Mouse (Mus musculus): Measurements from ENCODE around the gene Ttc3. TPM values are rescaled to one million over a fixed set of nuclear protein-coding genes. Genes with fewer than 3 reads are reported as not detected.
A peak's percentile ranks its signal among the peaks of the same experiment; 100 is the strongest.

Ttc3 gene
- polyA plus RNA-seq, 1 experiment from 2014 or later: 60.3 TPM

- DNase-seq (ENCODE audit: low spot score): no peak
Observed at GRCm38 (mm10) chr16:94467337-94468055, 97.1 kb downstream of the Ttc3 start.

GRCm38 (mm10) chr16:94468391-94468790 is 98.0 kb downstream of the Ttc3 start:
- no peaks in the 10 kb centered on the region for H3K27me3 ChIP-seq (ENCODE audit: control insufficient read depth, insufficient read depth, low read length)
- H3K36me3 ChIP-seq (ENCODE audit: control insufficient read depth, insufficient read depth, low read length): peaks cover 9% of the 10 kb centered on the region
- no peak for ATAC-seq (ENCODE audit: low FRiP score, low TSS enrichment)
- TF ChIP-seq EP300 (optimal IDR thresholded peaks at IDR 0.05) (no peak), CTCF (IDR thresholded peaks at IDR 0.05; ENCODE audit: low read depth) (no peak)
- no peak for DNase-seq (ENCODE audit: low spot score)
- H3K9ac ChIP-seq (ENCODE audit: low read length): no peak overlapping the region
- no peak overlapping the region for H3K27ac ChIP-seq (replicated peaks)
- H3K4me1 ChIP-seq (replicated peaks; ENCODE audit: control insufficient read depth, insufficient read depth): no peaks in the 10 kb centered on the region
- H3K9me3 ChIP-seq (ENCODE audit: control insufficient read depth, low read length): no peaks in the 10 kb centered on the region
- H3K4me3 ChIP-seq (ENCODE audit: low read depth, low read length): no peak overlapping the region
- no peak overlapping the region for H3K4me2 ChIP-seq (replicated peaks; ENCODE audit: low read depth)
- WGBS: 87% methylated on average over 2 of the region's 2 CpGs

More at GRCm38 (mm10) chr16:94467337-94468055, 97.1 kb downstream of the Ttc3 start:
- Histone ChIP-seq H3K9ac (ENCODE audit: low read length) (no peak overlapping the region), H3K4me1 (replicated peaks; ENCODE audit: control insufficient read depth, insufficient read depth) (no peaks in the 10 kb centered on the region), H3K9me3 (ENCODE audit: control insufficient read depth, low read length) (no peaks in the 10 kb centered on the region), H3K27ac (replicated peaks) (no peak overlapping the region), H3K4me3 (ENCODE audit: low read depth, low read length) (no peak overlapping the region), H3K27me3 (ENCODE audit: control insufficient read depth, insufficient read depth, low read length) (no peaks in the 10 kb centered on the region), H3K36me3 (ENCODE audit: control insufficient read depth, insufficient read depth, low read length) (peaks cover 15% of the 10 kb centered on the region), H3K4me2 (replicated peaks; ENCODE audit: low read depth) (no peak overlapping the region)
- TF ChIP-seq EP300 (optimal IDR thresholded peaks at IDR 0.05) (no peak), CTCF (IDR thresholded peaks at IDR 0.05; ENCODE audit: low read depth) (no peak)
- no peak for ATAC-seq (ENCODE audit: low FRiP score, low TSS enrichment)
- 84% methylated on average over 11 of the region's 11 CpGs for WGBS

- peak overlapping the region; percentile 50 for H3K27ac ChIP-seq (replicated peaks)
- H3K4me1 ChIP-seq (replicated peaks; ENCODE audit: control insufficient read depth, insufficient read depth): no peaks in the 10 kb centered on the region
- H3K27me3 ChIP-seq (ENCODE audit: control insufficient read depth, insufficient read depth, low read length): no peaks in the 10 kb centered on the region
- DNase-seq (ENCODE audit: low spot score) (no peak), ATAC-seq (ENCODE audit: low FRiP score, low TSS enrichment) (peak; percentile 38; the same call in 1 of the 2 replicates)
- H3K9me3 ChIP-seq (ENCODE audit: control insufficient read depth, low read length): no peaks in the 10 kb centered on the region
- H3K4me2 ChIP-seq (replicated peaks; ENCODE audit: low read depth): no peak overlapping the region
- H3K9ac ChIP-seq (ENCODE audit: low read length): no peak overlapping the region
- H3K4me3 ChIP-seq (ENCODE audit: low read depth, low read length): no peak overlapping the region
- WGBS: 52% methylated on average over 8 of the region's 8 CpGs
- peaks cover 4% of the 10 kb centered on the region; the same call in 1 of the 2 replicates for H3K36me3 ChIP-seq (ENCODE audit: control insufficient read depth, insufficient read depth, low read length)
- TF ChIP-seq CTCF (IDR thresholded peaks at IDR 0.05; ENCODE audit: low read depth): peak; percentile 39
- TF ChIP-seq EP300 (optimal IDR thresholded peaks at IDR 0.05): no peak
Observed at GRCm38 (mm10) chr16:94472515-94472951, 102.1 kb downstream of the Ttc3 start.

- H3K4me1 ChIP-seq (replicated peaks; ENCODE audit: control insufficient read depth, insufficient read depth): no peaks in the 10 kb centered on the region
- H3K9ac ChIP-seq (ENCODE audit: low read length): no peak overlapping the region; the same call in 1 of the 2 replicates
- DNase-seq (ENCODE audit: low spot score): no peak
- peaks cover 1% of the 10 kb centered on the region; the same call in 1 of the 2 replicates for H3K36me3 ChIP-seq (ENCODE audit: control insufficient read depth, insufficient read depth, low read length)
- no peak overlapping the region for H3K4me3 ChIP-seq (ENCODE audit: low read depth, low read length)
- ATAC-seq (ENCODE audit: low FRiP score, low TSS enrichment): no peak
- no peak overlapping the region for H3K4me2 ChIP-seq (replicated peaks; ENCODE audit: low read depth)
- H3K27ac ChIP-seq (replicated peaks): peak overlapping the region; percentile 50; the same call in 1 of the 2 replicates
- WGBS: 80% methylated on average over 11 of the region's 11 CpGs
- no peaks in the 10 kb centered on the region for H3K27me3 ChIP-seq (ENCODE audit: control insufficient read depth, insufficient read depth, low read length)
- no peaks in the 10 kb centered on the region for H3K9me3 ChIP-seq (ENCODE audit: control insufficient read depth, low read length)
- no peak for TF ChIP-seq EP300 (optimal IDR thresholded peaks at IDR 0.05)
- no peak for TF ChIP-seq CTCF (IDR thresholded peaks at IDR 0.05; ENCODE audit: low read depth)
Observed at GRCm38 (mm10) chr16:94473086-94473822, 102.8 kb downstream of the Ttc3 start.

GRCm38 (mm10) chr16:94484752-94485535 is 114.5 kb downstream of the Ttc3 start:
- Histone ChIP-seq H3K36me3 (ENCODE audit: control insufficient read depth, insufficient read depth, low read length) (no peaks in the 10 kb centered on the region), H3K4me1 (replicated peaks; ENCODE audit: control insufficient read depth, insufficient read depth) (no peaks in the 10 kb centered on the region), H3K27me3 (ENCODE audit: control insufficient read depth, insufficient read depth, low read length) (no peaks in the 10 kb centered on the region), H3K27ac (replicated peaks) (no peak overlapping the region), H3K9ac (ENCODE audit: low read length) (no peak overlapping the region), H3K4me2 (replicated peaks; ENCODE audit: low read depth) (no peak overlapping the region), H3K9me3 (ENCODE audit: control insufficient read depth, low read length) (no peaks in the 10 kb centered on the region), H3K4me3 (ENCODE audit: low read depth, low read length) (no peak overlapping the region)
- TF ChIP-seq CTCF (IDR thresholded peaks at IDR 0.05; ENCODE audit: low read depth): no peak
- no peak for TF ChIP-seq EP300 (optimal IDR thresholded peaks at IDR 0.05)
- WGBS: 67% methylated on average over 11 of the region's 11 CpGs
- DNase-seq (ENCODE audit: low spot score) (no peak), ATAC-seq (ENCODE audit: low FRiP score, low TSS enrichment) (no peak)
